Mouse (Mus musculus) heart, postnatal 0 days (tissue): ENCODE results near the gene Dach2. TPM values are rescaled to one million over a fixed set of nuclear protein-coding genes. Genes with fewer than 3 reads are reported as not detected.

Source experiments
- ATAC-seq: fragments of 200-750 bp; cut with Nextera tagmentation; 2 replicates; pipeline ENCODE4 v1.8.0; 2017; ENCODE audit warnings: low read depth, moderate number of reproducible peaks, moderate library complexity; ENCODE audit not compliant: insufficient read depth
- DNase-seq: peaks from one replicate; pipeline ENCODE4 v3.0.0-alpha.2; 2016; ENCODE audit warnings: low spot score
- H3K27ac ChIP-seq: fragments of 300-500 bp; sonication (generic); 2 replicates; pipeline ENCODE4 v1.5.1; 2014; ENCODE audit warnings: low read depth, mild to moderate bottlenecking
- H3K27me3 ChIP-seq: fragments of 300-500 bp; sonication (generic); 2 replicates; pipeline ENCODE4 v1.6.1; 2014; ENCODE audit warnings: low read length, mixed read lengths; ENCODE audit not compliant: control insufficient read depth, insufficient read depth
- H3K36me3 ChIP-seq: fragments of 300-500 bp; sonication (generic); replicated peaks from 2 replicates; pipeline ENCODE4 v1.6.1; 2014; ENCODE audit warnings: low read length, mixed read lengths; ENCODE audit not compliant: control insufficient read depth, insufficient read depth
- H3K4me1 ChIP-seq: fragments of 300-500 bp; sonication (generic); 2 replicates; pipeline ENCODE4 v1.6.1; 2014; ENCODE audit warnings: antibody characterized with exemption; ENCODE audit not compliant: control insufficient read depth, insufficient read depth
- H3K4me2 ChIP-seq: fragments of 300-500 bp; sonication (generic); 2 replicates; pipeline ENCODE4 v1.6.1; 2014; ENCODE audit warnings: low read depth, mild to moderate bottlenecking, low read length, moderate library complexity
- H3K4me3 ChIP-seq: fragments of 300-500 bp; sonication (generic); 2 replicates; pipeline ENCODE4 v1.5.1; 2014; ENCODE audit warnings: low read depth, low read length
- H3K9ac ChIP-seq: fragments of 300-500 bp; sonication (generic); replicated peaks from 2 replicates; pipeline ENCODE4 v1.6.1; 2014; ENCODE audit warnings: low read depth, low read length, mixed read lengths
- H3K9me3 ChIP-seq: fragments of 300-500 bp; sonication (generic); replicated peaks from 2 replicates; pipeline ENCODE4 v1.6.1; 2016; ENCODE audit warnings: low read length; ENCODE audit not compliant: control insufficient read depth
- CTCF ChIP-seq: IDR thresholded peaks from 2 replicates; pipeline ENCODE4 v1.5.1; 2016; ENCODE audit warnings: antibody characterized with exemption, control low read depth, low read depth
- EP300 ChIP-seq: IDR thresholded peaks from 2 replicates; pipeline ENCODE4 v1.6.1; 2016; ENCODE audit warnings: antibody characterized with exemption, low read depth
- WGBS: fragments of 180-500 bp; shearing (Covaris S2); extraction: QIAGEN DNeasy Blood & Tissue Kit; methylation state at CpG from one replicate; pipeline ENCODE4 v1.1.7; 2014; 5-methylcytosine and 5-hydroxymethylcytosine counted together
- polyA plus RNA-seq: library from polyadenylated mRNA; unstranded; fragments of >200 nt; fragmentation: Nextera tagmentation; extraction: Ambion mirVana; gene quantifications from 2 replicates; pipeline ENCODE4 v1.2.1, GENCODE M21; 2015
- total RNA-seq: library from RNA; depleted of rRNA; stranded (reverse); fragments of >200 nt; gene quantifications from 2 replicates; pipeline ENCODE4 v1.2.3, GENCODE M21; 2014; ENCODE audit warnings: low replicate concordance; rRNA removed

Gene Dach2
- total and polyA plus RNA-seq, 2 experiments from 2014 or later = 0.11 TPM; not detected in 1

DNA sequence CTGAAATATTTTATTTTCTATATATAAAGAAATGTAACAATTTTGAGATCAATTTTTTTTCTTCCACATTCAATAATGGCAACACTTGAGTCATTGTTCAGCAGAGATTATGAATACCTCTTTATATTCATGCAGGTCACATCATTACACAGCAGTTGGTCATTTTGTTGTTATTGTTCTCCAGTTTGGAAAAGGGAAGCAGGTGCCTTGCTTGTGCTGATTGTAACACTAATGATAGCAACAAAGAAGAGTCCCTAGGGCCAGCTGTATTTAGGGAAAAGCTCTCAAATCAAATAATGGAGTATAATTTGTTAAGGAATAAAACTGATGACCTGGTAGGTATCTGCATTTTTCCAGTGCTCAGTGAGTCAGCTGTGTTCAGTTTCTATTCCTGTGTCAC is 513.1 kb downstream of the Dach2 start:
- H3K4me2 ChIP-seq = no peak overlapping the region
- no peak for ATAC-seq

DNA sequence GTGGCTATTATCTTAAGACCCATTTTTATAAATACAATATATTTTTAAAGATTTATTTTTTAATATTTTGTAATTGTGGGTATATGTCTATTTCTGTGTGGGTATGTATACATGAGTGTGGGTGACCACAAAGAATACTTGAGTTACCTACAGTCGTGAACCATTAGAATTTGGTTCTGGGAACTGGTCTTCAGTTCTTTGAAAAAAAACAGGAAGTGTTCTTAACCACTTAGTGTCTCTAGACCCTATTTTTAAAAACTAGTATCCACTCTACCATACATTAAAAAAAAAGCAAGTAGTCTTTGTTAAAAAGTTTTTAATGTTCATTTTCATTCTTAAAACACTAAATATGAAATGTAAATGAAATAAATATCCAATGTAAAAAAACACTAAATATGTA is 529.5 kb downstream of the Dach2 start:
- Histone ChIP-seq H3K9ac (no peak overlapping the region), H3K4me1 (no peaks in the 10 kb centered on the region), H3K4me3 (no peak overlapping the region), H3K9me3 (no peaks in the 10 kb centered on the region), H3K27ac (no peak overlapping the region), H3K27me3 (no peaks in the 10 kb centered on the region), H3K36me3 (no peaks in the 10 kb centered on the region), H3K4me2 (no peak overlapping the region)
- DNase-seq (no peak), ATAC-seq (no peak)
- TF ChIP-seq EP300 = no peak
- TF ChIP-seq CTCF = no peak
- WGBS = 38% methylated on average over 1 of the region's 1 CpGs

More for the DNA sequence above, 513.1 kb downstream of the Dach2 start:
- DNase-seq = no peak
- no peak overlapping the region for H3K27ac ChIP-seq
- TF ChIP-seq CTCF (no peak), EP300 (no peak)
- no peak overlapping the region for H3K4me3 ChIP-seq
- no peaks in the 10 kb centered on the region for H3K27me3 ChIP-seq
- no peak overlapping the region for H3K9ac ChIP-seq
- no peaks in the 10 kb centered on the region for H3K36me3 ChIP-seq
- no peaks in the 10 kb centered on the region for H3K9me3 ChIP-seq
- no peaks in the 10 kb centered on the region for H3K4me1 ChIP-seq

- Histone ChIP-seq H3K4me2 (no peak overlapping the region), H3K36me3 (no peaks in the 10 kb centered on the region), H3K4me3 (no peak overlapping the region), H3K27ac (no peak overlapping the region), H3K9ac (no peak overlapping the region), H3K9me3 (no peaks in the 10 kb centered on the region), H3K27me3 (no peaks in the 10 kb centered on the region), H3K4me1 (no peaks in the 10 kb centered on the region)
- DNase-seq (no peak), ATAC-seq (no peak)
- 80% methylated on average over 1 of the region's 1 CpGs for WGBS
- no peak for TF ChIP-seq CTCF
- no peak for TF ChIP-seq EP300
Observed at GRCm38 (mm10) chrX:113833062-113833461, 535.8 kb downstream of the Dach2 start.

DNA sequence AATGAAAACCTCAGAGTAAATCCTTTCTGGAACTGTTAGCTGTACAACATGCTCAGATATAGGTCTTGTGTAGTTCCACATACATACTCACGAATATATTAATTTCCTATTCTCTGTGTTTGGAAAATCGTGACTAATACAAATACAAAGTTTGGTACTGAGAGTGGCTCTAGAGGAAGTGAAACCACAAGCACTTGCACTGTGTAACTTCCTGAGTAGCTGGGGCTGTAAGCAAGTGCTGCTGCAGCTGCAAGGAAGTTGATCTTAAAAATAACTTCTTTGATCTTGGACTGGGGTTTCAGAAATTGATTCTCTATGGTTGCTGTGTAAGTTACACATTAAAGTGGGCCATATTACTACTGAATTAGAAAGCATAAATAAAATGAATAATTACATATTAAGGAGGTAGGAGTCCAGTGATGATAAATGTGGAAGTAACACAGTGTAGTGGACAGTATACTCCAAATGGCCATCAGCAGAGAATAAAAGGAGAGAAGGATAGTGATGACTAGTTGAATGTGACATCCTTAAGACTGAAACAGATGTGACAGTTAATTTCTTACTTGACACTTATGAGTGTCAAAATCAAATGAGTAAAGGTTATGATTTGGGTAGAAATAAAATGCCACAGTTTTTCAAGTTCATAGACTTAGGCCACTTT is 570.7 kb downstream of the Dach2 start:
- no peak for TF ChIP-seq EP300
- TF ChIP-seq CTCF = no peak
- Histone ChIP-seq H3K27me3 (no peaks in the 10 kb centered on the region), H3K4me2 (no peak overlapping the region), H3K4me3 (no peak overlapping the region), H3K9me3 (no peaks in the 10 kb centered on the region), H3K9ac (no peak overlapping the region), H3K4me1 (no peaks in the 10 kb centered on the region), H3K27ac (no peak overlapping the region; the same call in 1 of the 2 replicates), H3K36me3 (no peaks in the 10 kb centered on the region)
- 40% methylated on average over 2 of the region's 2 CpGs for WGBS
- no peak for ATAC-seq
- DNase-seq = no peak

Other genes starting within 250 kb of the Dach2 start
- gene Chm, start 112.0 kb upstream of the Dach2 start, total RNA-seq = 12.2 and 29.5 TPM in 2 replicates
- gene Chm, start 112.0 kb upstream of the Dach2 start, polyA plus RNA-seq = 5.7 and 6.0 TPM in 2 replicates